Mouse (Mus musculus): ENCODE results near the gene Cul1. TPM values are rescaled to one million over a fixed set of nuclear protein-coding genes. Genes with fewer than 3 reads are reported as not detected.
A peak's percentile ranks its signal among the peaks of the same experiment; 100 is the strongest.
"Not testable (repeated sequence)": the region's sequence is repeated elsewhere in the genome, so short reads cannot be mapped to it uniquely, and the experiment has no call there.

Cul1 gene
- 122 and 125 TPM in 2 replicates for polyA plus RNA-seq (2015; fragmentation: Nextera tagmentation; extraction: Ambion mirVana)

- H3K9ac ChIP-seq = peak within 1 kb of the TSS; percentile 99
- ATAC-seq (ENCODE audit: low FRiP score) = no peak
- H3K4me2 ChIP-seq = peak within 1 kb of the TSS; percentile 84
- H3K36me3 ChIP-seq = no peaks in the 10 kb centered on the region
- 40% methylated on average over 2 of the region's 2 CpGs for WGBS
- no peaks in the 10 kb centered on the region for H3K27me3 ChIP-seq
- peak within 1 kb of the TSS; percentile 96 for H3K4me3 ChIP-seq
- no peaks in the 10 kb centered on the region for H3K9me3 ChIP-seq
- peaks cover 25% of the 10 kb centered on the region for H3K4me1 ChIP-seq (replicated peaks)
- H3K27ac ChIP-seq = peak within 1 kb of the TSS; percentile 98
Observed at GRCm38 (mm10) chr6:47453098-47453497, at the start of gene Cul1. TSS of gene Cul1 (plus strand) at chr6:47453398.

GRCm38 (mm10) chr6:47404419-47405382 is 48.5 kb upstream of the Cul1 start:
- Histone ChIP-seq H3K27ac (no peak overlapping the region), H3K9ac (no peak overlapping the region), H3K4me2 (no peak overlapping the region), H3K4me1 (replicated peaks) (no peaks in the 10 kb centered on the region), H3K27me3 (no peaks in the 10 kb centered on the region), H3K9me3 (no peaks in the 10 kb centered on the region), H3K4me3 (no peak overlapping the region), H3K36me3 (no peaks in the 10 kb centered on the region)
- 90% methylated on average over 11 of the region's 11 CpGs for WGBS
- no peak for ATAC-seq (ENCODE audit: low FRiP score)

- no peaks in the 10 kb centered on the region for H3K4me1 ChIP-seq (replicated peaks)
- H3K4me2 ChIP-seq = no peak overlapping the region
- WGBS = 48% methylated on average over 4 of the region's 4 CpGs
Observed at GRCm38 (mm10) chr6:47412886-47413606, 40.2 kb upstream of the Cul1 start.

GRCm38 (mm10) chr6:47413656-47414055 is 39.5 kb upstream of the Cul1 start:
- Histone ChIP-seq H3K4me2 (no peak overlapping the region), H3K4me1 (replicated peaks) (no peaks in the 10 kb centered on the region), H3K27me3 (no peaks in the 10 kb centered on the region), H3K9ac (no peak overlapping the region), H3K4me3 (no peak overlapping the region), H3K27ac (no peak overlapping the region), H3K36me3 (no peaks in the 10 kb centered on the region), H3K9me3 (no peaks in the 10 kb centered on the region)
- ATAC-seq (ENCODE audit: low FRiP score) = no peak
- 53% methylated on average over 2 of the region's 2 CpGs for WGBS

More at GRCm38 (mm10) chr6:47412886-47413606, 40.2 kb upstream of the Cul1 start:
- no peak overlapping the region for H3K27ac ChIP-seq
- H3K9me3 ChIP-seq = no peaks in the 10 kb centered on the region
- H3K27me3 ChIP-seq = no peaks in the 10 kb centered on the region
- H3K36me3 ChIP-seq = no peaks in the 10 kb centered on the region
- no peak overlapping the region for H3K9ac ChIP-seq
- H3K4me3 ChIP-seq = no peak overlapping the region
- ATAC-seq (ENCODE audit: low FRiP score) = no peak

GRCm38 (mm10) chr6:47418691-47419090 is 34.5 kb upstream of the Cul1 start:
- Histone ChIP-seq H3K4me2 (no peak overlapping the region), H3K4me1 (replicated peaks) (no peaks in the 10 kb centered on the region), H3K9ac (no peak overlapping the region), H3K36me3 (no peaks in the 10 kb centered on the region), H3K27ac (no peak overlapping the region), H3K9me3 (no peaks in the 10 kb centered on the region), H3K27me3 (no peaks in the 10 kb centered on the region), H3K4me3 (no peak overlapping the region)
- 87% methylated on average over 3 of the region's 3 CpGs for WGBS
- no peak for ATAC-seq (ENCODE audit: low FRiP score)

GRCm38 (mm10) chr6:47420156-47420555 is 33.0 kb upstream of the Cul1 start:
- no peaks in the 10 kb centered on the region for H3K36me3 ChIP-seq
- H3K9me3 ChIP-seq = no peaks in the 10 kb centered on the region
- no peak for ATAC-seq (ENCODE audit: low FRiP score)
- H3K4me1 ChIP-seq (replicated peaks) = no peaks in the 10 kb centered on the region
- H3K27me3 ChIP-seq = no peaks in the 10 kb centered on the region
- H3K27ac ChIP-seq = no peak overlapping the region
- no peak overlapping the region for H3K9ac ChIP-seq
- H3K4me2 ChIP-seq = no peak overlapping the region
- no peak overlapping the region for H3K4me3 ChIP-seq

GRCm38 (mm10) chr6:47421221-47421620 is 32.0 kb upstream of the Cul1 start:
- Histone ChIP-seq H3K9me3 (no peaks in the 10 kb centered on the region), H3K27me3 (no peaks in the 10 kb centered on the region), H3K36me3 (no peaks in the 10 kb centered on the region), H3K4me2 (no peak overlapping the region), H3K4me1 (replicated peaks) (no peaks in the 10 kb centered on the region), H3K4me3 (no peak overlapping the region), H3K27ac (no peak overlapping the region), H3K9ac (no peak overlapping the region)
- 83% methylated on average over 1 of the region's 1 CpGs for WGBS
- ATAC-seq (ENCODE audit: low FRiP score) = no peak

GRCm38 (mm10) chr6:47426136-47426535 is 27.1 kb upstream of the Cul1 start:
- Histone ChIP-seq H3K9me3 (no peaks in the 10 kb centered on the region), H3K36me3 (no peaks in the 10 kb centered on the region), H3K4me2 (no peak overlapping the region), H3K9ac (no peak overlapping the region), H3K4me3 (no peak overlapping the region), H3K27me3 (no peaks in the 10 kb centered on the region), H3K27ac (no peak overlapping the region), H3K4me1 (replicated peaks) (no peaks in the 10 kb centered on the region)
- whole genome bisulfite sequencing = 79% methylated on average over 1 of the region's 1 CpGs
- ATAC-seq (ENCODE audit: low FRiP score) = no peak

GRCm38 (mm10) chr6:47426556-47426955 is 26.6 kb upstream of the Cul1 start:
- H3K4me1 ChIP-seq (replicated peaks); ATAC-seq (ENCODE audit: low FRiP score); H3K36me3 ChIP-seq; H3K27ac ChIP-seq; H3K4me3 ChIP-seq; H3K27me3 ChIP-seq; H3K4me2 ChIP-seq; H3K9me3 ChIP-seq; H3K9ac ChIP-seq: not testable (repeated sequence)
- 94% methylated on average over 4 of the region's 4 CpGs for WGBS

- ATAC-seq (ENCODE audit: low FRiP score); H3K4me2 ChIP-seq; H3K27ac ChIP-seq; H3K27me3 ChIP-seq; H3K36me3 ChIP-seq; H3K4me1 ChIP-seq (replicated peaks); H3K4me3 ChIP-seq; H3K9me3 ChIP-seq; H3K9ac ChIP-seq: not testable (repeated sequence)
- 96% methylated on average over 12 of the region's 12 CpGs for WGBS
Observed at GRCm38 (mm10) chr6:47432795-47433194, 20.4 kb upstream of the Cul1 start.

- Histone ChIP-seq H3K9me3 (no peaks in the 10 kb centered on the region), H3K4me3 (no peak overlapping the region), H3K27ac (no peak overlapping the region), H3K27me3 (no peaks in the 10 kb centered on the region), H3K4me2 (no peak overlapping the region), H3K9ac (no peak overlapping the region), H3K36me3 (no peaks in the 10 kb centered on the region), H3K4me1 (replicated peaks) (no peaks in the 10 kb centered on the region)
- no peak for ATAC-seq (ENCODE audit: low FRiP score)
- 78% methylated on average over 2 of the region's 2 CpGs for WGBS
Observed at GRCm38 (mm10) chr6:47440080-47440479, 13.1 kb upstream of the Cul1 start.

- no peaks in the 10 kb centered on the region for H3K27me3 ChIP-seq
- no peaks in the 10 kb centered on the region for H3K36me3 ChIP-seq
- ATAC-seq (ENCODE audit: low FRiP score) = no peak
- no peaks in the 10 kb centered on the region for H3K4me1 ChIP-seq (replicated peaks)
- H3K9me3 ChIP-seq = no peaks in the 10 kb centered on the region
- WGBS = 84% methylated on average over 1 of the region's 1 CpGs
- H3K27ac ChIP-seq = no peak overlapping the region
- no peak overlapping the region for H3K9ac ChIP-seq
- no peak overlapping the region for H3K4me2 ChIP-seq
- H3K4me3 ChIP-seq = no peak overlapping the region
Observed at GRCm38 (mm10) chr6:47447658-47448057, 5.5 kb upstream of the Cul1 start.
